Mouse (Mus musculus): ENCODE results near the gene Kcnj4. TPM values are rescaled to one million over a fixed set of nuclear protein-coding genes. Genes with fewer than 3 reads are reported as not detected.

Gene Kcnj4
- total RNA-seq, 2 experiments from 2014 or later = 0.10 TPM; not detected in 1

DNA sequence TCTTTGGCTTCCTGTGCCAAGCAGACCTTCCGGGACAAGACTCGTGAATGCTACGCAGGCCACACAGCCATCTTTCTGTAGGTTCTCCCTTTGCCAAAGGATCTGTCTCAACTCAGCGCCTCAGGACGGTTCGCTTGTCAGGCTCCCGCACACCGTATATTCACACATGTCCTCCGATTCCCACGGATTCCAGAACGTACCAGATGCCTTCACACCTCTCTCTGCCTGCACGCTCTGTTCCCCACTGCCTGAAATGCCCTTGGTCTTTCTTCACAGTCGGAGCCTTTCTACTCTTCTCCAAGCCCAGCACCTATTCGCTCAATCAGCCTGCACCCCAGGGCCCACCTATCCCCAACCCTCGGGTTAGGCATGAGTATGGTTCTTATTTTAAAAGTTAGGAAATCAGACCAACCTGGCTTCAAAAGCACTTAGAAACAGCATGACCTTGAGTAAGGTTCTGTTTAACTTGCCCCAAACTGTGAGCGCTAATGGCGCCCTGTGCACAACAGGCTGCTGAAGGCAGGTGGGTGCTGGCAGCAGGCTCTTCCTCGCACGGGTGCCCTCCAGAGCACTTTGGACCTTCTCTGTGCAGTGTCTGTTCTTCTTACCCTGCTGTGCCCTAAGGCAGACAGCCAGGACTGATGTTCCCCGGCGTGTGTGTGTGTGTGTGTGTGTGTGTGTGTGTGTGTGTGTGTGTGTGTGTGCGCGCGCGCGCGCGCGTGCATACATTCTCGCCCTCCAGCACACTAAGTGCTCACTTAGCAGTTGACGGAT lies 2.2 kb upstream of the Kcnj4 start:
- Histone ChIP-seq H3K4me3 (no peak overlapping the region), H3K27ac (no peak overlapping the region)
- intact Hi-C loops (cut with DNase I) = no loop called here
- DNase-seq = no peak
- no peak for TF ChIP-seq CTCF (IDR thresholded peaks at IDR 0.05)

DNA sequence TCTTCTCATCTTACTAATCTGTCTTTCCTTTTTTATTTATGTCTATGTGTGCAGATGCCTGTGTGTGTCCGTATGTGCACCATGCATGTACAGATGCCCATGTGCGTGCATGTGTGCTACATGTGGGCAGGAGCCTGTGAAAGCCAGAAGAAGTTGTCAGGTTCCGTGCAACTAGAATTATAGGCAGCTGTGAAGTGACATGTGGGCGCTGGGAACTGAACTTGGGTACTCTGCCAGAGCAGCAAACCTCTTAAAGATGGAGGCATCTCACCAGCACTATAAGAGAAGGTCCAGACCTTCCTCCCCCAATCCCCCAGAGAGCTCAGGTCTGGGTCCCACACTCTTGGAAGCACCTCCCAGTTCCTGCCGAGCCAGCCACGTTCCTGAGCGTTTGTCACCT lies 1.4 kb upstream of the Kcnj4 start:
- no peak for DNase-seq
- no peak overlapping the region for H3K27ac ChIP-seq
- no peak for TF ChIP-seq CTCF (IDR thresholded peaks at IDR 0.05)
- H3K4me3 ChIP-seq = no peak overlapping the region
- intact Hi-C loops (cut with DNase I) = no loop called here

DNA sequence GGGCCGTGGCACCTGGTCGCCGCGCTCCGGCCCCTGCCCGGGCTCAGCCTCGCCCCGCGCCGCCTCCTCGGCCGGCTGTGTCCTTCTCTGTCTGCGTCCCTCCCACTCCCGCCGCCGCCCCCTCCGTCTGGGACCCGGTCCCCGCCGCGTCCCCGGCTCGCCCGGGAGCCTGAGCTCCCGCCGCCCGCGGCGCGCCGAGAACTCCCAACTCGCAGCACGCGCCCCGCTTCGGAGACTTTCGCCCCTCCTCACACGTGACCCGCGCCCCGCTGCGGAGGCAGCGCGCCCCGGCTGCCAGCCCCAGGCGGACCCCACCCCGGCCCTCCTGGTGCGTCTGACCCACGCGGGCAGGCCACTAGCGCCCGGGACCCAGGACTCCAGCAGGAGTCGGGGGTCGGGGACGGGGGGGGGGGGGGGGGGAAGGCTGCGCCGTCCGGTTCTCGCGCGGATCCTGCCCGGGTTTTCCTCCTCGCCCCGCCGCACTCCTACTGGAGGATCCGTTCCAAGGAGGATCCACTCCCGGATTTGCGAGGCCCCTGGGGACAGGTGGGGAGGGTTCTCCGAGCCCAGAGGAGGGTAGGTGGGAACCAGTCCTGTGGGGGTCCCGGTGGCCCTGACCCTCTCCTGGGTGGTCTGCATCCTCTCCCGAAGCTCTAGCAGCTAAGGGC lies 709 bp upstream of the Kcnj4 start:
- no peak for TF ChIP-seq CTCF (IDR thresholded peaks at IDR 0.05)
- Histone ChIP-seq H3K27ac (0 out of 2 replicates have a peak overlapping the region, but pooled peaks have one; percentile 16), H3K4me3 (peak overlapping the region; percentile 84)
- intact Hi-C loops (cut with DNase I) = no loop called here
- DNase-seq = peak; percentile 76

- DNase-seq = no peak
- Histone ChIP-seq H3K4me3 (no peak overlapping the region), H3K27ac (no peak overlapping the region)
- no peak for TF ChIP-seq CTCF (IDR thresholded peaks at IDR 0.05)
- intact Hi-C loops (cut with DNase I) = no loop called here
These were observed 1.6 kb downstream of the Kcnj4 start for GRCm38 (mm10) chr15:79503438-79503837.

- no peak overlapping the region for H3K4me3 ChIP-seq
- H3K27ac ChIP-seq = no peak overlapping the region
- DNase-seq = no peak
- intact Hi-C loops (cut with DNase I) = no loop called here
- no peak for TF ChIP-seq CTCF (IDR thresholded peaks at IDR 0.05)
These were observed 2.1 kb downstream of the Kcnj4 start for GRCm38 (mm10) chr15:79502891-79503341.

- intact Hi-C loops (cut with DNase I) = no loop called here
- H3K4me3 ChIP-seq = no peak overlapping the region
- DNase-seq = no peak
- no peak overlapping the region for H3K27ac ChIP-seq
- no peak for TF ChIP-seq CTCF (IDR thresholded peaks at IDR 0.05)
These were observed 4.9 kb downstream of the Kcnj4 start for GRCm38 (mm10) chr15:79500110-79500509.

DNA sequence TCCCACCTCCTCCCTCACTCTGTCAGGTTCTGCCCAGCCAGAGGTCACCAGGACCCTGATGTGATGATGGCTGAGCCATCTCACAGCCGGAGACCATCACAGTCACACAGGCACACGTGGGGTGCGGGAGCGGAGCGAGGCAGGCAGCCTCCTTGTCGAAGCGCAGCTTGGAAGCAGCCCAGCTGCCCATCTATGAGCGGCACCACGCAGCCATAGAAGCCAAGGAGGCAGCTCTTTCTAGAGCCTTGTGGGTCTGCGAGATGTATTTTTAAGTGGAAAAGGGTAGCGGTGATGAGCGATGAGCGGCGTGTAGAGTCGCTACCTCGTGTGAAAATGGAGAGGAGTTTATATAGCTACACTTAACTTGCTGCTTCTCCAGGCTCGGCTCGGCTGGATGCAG lies 11.5 kb downstream of the Kcnj4 start:
- TF ChIP-seq CTCF (IDR thresholded peaks at IDR 0.05) = no peak
- H3K4me3 ChIP-seq = no peak overlapping the region
- H3K27ac ChIP-seq = no peak overlapping the region
- DNase-seq = no peak
- intact Hi-C loops (cut with DNase I) = no loop called here

GRCm38 (mm10) chr15:79489463-79489862 lies 15.6 kb downstream of the Kcnj4 start:
- TF ChIP-seq CTCF (IDR thresholded peaks at IDR 0.05) = no peak
- no peak overlapping the region for H3K4me3 ChIP-seq
- no peak overlapping the region for H3K27ac ChIP-seq
- intact Hi-C loops (cut with DNase I) = no loop called here
- DNase-seq = no peak

DNA sequence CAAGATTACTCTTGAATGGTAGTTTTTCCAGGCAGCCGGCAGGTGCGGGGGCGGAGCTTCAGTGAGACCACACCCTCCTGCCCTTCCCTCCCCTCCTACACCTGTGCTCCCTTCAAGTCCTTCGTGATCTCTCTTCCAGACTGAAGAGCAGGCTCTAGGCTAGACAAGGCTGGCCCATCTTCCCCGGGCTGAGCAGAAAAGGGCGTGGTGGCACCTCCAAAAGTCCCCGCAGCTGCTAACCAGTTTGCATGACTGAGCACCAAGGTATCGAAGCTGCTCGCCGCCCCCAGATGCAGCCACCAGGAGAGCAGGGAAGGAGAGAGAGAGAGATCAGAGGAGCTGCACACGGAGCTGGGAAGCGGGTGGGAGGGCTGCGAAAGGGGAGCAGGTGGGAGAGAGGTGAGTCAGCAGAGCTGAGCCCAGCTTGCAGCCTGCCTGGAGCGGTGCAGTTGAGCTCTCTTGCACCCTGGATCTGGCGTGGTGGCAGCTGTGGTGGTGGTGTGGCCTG lies 23.8 kb downstream of the Kcnj4 start:
- H3K27ac ChIP-seq = no peak overlapping the region
- TF ChIP-seq CTCF (IDR thresholded peaks at IDR 0.05) = no peak
- H3K4me3 ChIP-seq = no peak overlapping the region
- intact Hi-C loops (cut with DNase I) = no loop called here
- DNase-seq = no peak

DNA sequence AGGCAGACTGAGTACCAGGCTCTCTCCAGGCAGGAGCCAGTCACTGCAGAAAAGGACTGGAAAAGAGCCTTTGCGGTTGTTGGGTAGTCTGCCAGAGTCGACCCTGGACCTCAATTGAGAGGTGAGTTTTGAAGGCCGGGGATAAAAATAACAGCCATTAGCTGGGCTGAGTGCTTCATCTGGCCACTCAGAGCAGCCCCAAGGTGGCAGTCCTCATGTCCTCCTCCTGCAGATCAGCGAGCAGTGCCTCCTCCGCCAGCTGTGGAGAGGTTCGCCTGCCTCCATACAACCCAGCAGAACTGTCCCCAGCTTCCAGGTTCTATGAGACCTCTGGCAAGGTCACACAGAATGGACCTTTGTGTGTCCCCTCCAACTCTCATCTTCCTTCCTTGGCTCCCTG lies 27.8 kb downstream of the Kcnj4 start:
- Histone ChIP-seq H3K27ac (no peak overlapping the region), H3K4me3 (no peak overlapping the region)
- TF ChIP-seq CTCF (IDR thresholded peaks at IDR 0.05) = no peak
- intact Hi-C loops (cut with DNase I) = no loop called here
- DNase-seq = no peak

GRCm38 (mm10) chr15:79473638-79474355 lies 31.2 kb downstream of the Kcnj4 start:
- no peak overlapping the region for H3K4me3 ChIP-seq
- intact Hi-C loops (cut with DNase I) = no loop called here
- no peak for DNase-seq
- H3K27ac ChIP-seq = no peak overlapping the region
- peak; percentile 21; the same call in 1 of the 2 replicates for TF ChIP-seq CTCF (IDR thresholded peaks at IDR 0.05)

DNA sequence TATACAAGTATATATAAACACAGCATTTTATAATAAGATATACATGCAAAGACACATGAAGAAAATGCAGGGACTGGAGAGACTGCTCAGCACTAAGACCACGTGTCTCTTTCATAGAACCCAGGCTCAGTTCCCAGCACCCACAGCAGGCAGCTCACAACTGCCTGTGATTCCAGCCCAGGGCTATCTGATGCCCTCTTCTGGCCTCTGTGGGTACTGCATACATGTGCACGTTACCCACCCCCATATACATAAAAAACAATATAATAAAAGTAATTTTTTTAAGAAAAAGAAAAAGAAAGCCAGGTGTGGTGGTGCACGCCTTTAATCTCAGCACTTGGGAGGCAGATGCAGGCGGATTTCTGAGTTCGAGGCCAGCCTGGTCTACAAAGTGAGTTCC lies 32.0 kb downstream of the Kcnj4 start:
- peak; percentile 46 for TF ChIP-seq CTCF (IDR thresholded peaks at IDR 0.05)
- intact Hi-C loops (cut with DNase I) = no loop called here
- H3K4me3 ChIP-seq = no peak overlapping the region
- no peak for DNase-seq
- no peak overlapping the region for H3K27ac ChIP-seq

GRCm38 (mm10) chr15:79471095-79471494 lies 33.9 kb downstream of the Kcnj4 start:
- TF ChIP-seq CTCF (IDR thresholded peaks at IDR 0.05) = no peak
- intact Hi-C loops (cut with DNase I) = no loop called here
- H3K27ac ChIP-seq = no peak overlapping the region
- H3K4me3 ChIP-seq = no peak overlapping the region
- no peak for DNase-seq

Data from gastrocnemius, adult 2 months (tissue).